In the genomic region with DNA sequence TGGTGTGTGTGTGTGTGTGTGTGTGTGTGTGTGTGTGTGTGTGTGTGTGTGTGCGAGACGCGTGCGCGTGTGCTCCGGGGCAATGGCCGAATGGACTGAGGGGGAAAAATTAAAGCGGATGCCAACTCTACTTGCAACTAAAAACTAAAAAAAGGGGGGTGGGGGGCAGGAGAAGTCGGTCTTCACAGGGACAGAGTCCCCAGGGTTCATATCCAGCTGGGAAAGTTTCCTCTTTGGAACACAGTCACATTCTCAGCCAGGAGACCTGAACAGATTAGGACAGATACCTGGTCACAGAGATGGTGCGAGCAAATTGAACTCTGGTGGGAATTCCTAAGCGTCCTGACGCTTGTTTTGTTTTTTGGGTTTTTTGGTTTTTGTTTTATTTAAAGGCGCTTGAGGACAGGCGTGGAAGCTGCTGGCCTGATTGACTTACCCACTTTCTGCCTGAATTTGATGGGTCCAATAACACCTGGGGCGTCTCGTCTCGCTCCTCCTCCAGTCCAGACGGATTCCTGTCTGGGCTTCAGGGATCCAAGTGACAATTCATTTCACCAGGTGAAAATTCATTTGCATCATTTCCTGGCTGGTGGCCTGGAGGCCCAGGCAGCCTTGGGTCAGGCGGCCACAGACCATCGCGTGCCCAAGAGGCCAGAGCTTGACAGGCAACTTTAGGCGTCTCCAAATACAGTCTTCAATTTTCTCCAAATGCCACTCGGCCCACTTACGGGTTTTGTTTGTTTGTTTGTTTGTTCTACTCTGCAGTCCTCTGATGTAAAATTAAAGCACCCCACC, we compare ENCODE assay signal across 9 mouse cellular contexts. TPM values are rescaled to one million over a fixed set of nuclear protein-coding genes. Genes with fewer than 3 reads are reported as not detected.
DNase-seq lines count a peak whose midpoint lies in the region; ATAC-seq and TF ChIP-seq lines count a peak whose summit lies in the region.
"Had no signal": no experiment of that assay in that cellular context is flagged by ENCODE, and none has a peak within 500 bp of the region (broad histone marks: within the 10 kb centered on the region; RNA-seq: fewer than 3 reads in every experiment).

No protein-coding gene starts in this region.

- ATAC-seq in cerebellum, adult (ENCODE audit: insufficient number of reproducible peaks, low FRiP score, low TSS enrichment) = no peak
- ATAC-seq in intestine, embryonic 14.5 days (replicated peaks; ENCODE audit: low FRiP score, low TSS enrichment, low read depth) = peak; percentile 6; the same call in 1 of the 2 replicates
- no peak for ATAC-seq in midbrain, embryonic 13.5 days
- ATAC-seq in CD4-positive, CD25-positive, alpha-beta regulatory T cell, adult 4 months = no peak

- peak overlapping the region; percentile 73 for H3K4me2 ChIP-seq in intestine, embryonic 14.5 days (ENCODE audit: low read length)
- H3K4me2 ChIP-seq in midbrain, embryonic 13.5 days (replicated peaks) = peak overlapping the region; percentile 99

- no peaks in the 10 kb centered on the region for H3K9me3 ChIP-seq in intestine, embryonic 14.5 days (ENCODE audit: control insufficient read depth, low read length)
- H3K9me3 ChIP-seq in midbrain, embryonic 13.5 days = no peaks in the 10 kb centered on the region

- peaks cover 14% of the 10 kb centered on the region for H3K4me1 ChIP-seq in intestine, embryonic 14.5 days (replicated peaks; ENCODE audit: control insufficient read depth, insufficient read depth, low read length)
- peaks cover 27% of the 10 kb centered on the region for H3K4me1 ChIP-seq in midbrain, embryonic 13.5 days (replicated peaks)

- 2% methylated on average over 24 of the region's 24 CpGs for WGBS in intestine, embryonic 14.5 days
- WGBS in midbrain, embryonic 13.5 days = 2% methylated on average over 20 of the region's 24 CpGs

- peak overlapping the region; percentile 7 for H3K9ac ChIP-seq in intestine, embryonic 14.5 days (ENCODE audit: low read length)
- no peak overlapping the region for H3K9ac ChIP-seq in midbrain, embryonic 13.5 days (replicated peaks)

- no peak for TF ChIP-seq CTCF in brain, embryonic 14.5 days (IDR thresholded peaks at IDR 0.05; ENCODE audit: borderline replicate concordance, extremely low read depth, insufficient read depth, insufficient read length)

- TF ChIP-seq POLR2A in brain, embryonic 14.5 days (IDR thresholded peaks at IDR 0.05; ENCODE audit: borderline replicate concordance, extremely low read depth, insufficient read depth, insufficient read length, poor library complexity, severe bottlenecking) = no peak

- H3K27me3 ChIP-seq in intestine, embryonic 14.5 days (replicated peaks; ENCODE audit: control insufficient read depth, insufficient read depth, low read length) = peaks cover 36% of the 10 kb centered on the region
- H3K27me3 ChIP-seq in midbrain, embryonic 13.5 days = peaks cover 41% of the 10 kb centered on the region

- peak; percentile 14 to 23 for DNase-seq in cerebellum, postnatal 25 days
- peak; percentile 16 for DNase-seq in brain, embryonic 14.5 days (ENCODE audit: low read depth)
- peak; percentile 71 for DNase-seq in intestine, embryonic 14.5 days (ENCODE audit: low spot score)
- no peak for DNase-seq in spleen, adult 12 weeks (ENCODE audit: low spot score)
- DNase-seq in cerebellum, adult 9-10 months = no peak

- H3K4me3 ChIP-seq in intestine, embryonic 14.5 days (ENCODE audit: low read depth, low read length) = peak overlapping the region; percentile 39
- peak overlapping the region; percentile 64 for H3K4me3 ChIP-seq in midbrain, embryonic 13.5 days (replicated peaks)

- H3K27ac ChIP-seq in intestine, embryonic 14.5 days (ENCODE audit: low read depth) = no peak overlapping the region
- no peak overlapping the region for H3K27ac ChIP-seq in midbrain, embryonic 13.5 days

- no peaks in the 10 kb centered on the region for H3K36me3 ChIP-seq in intestine, embryonic 14.5 days (ENCODE audit: control insufficient read depth, insufficient read depth, low read length)
- H3K36me3 ChIP-seq in midbrain, embryonic 13.5 days = no peaks in the 10 kb centered on the region

RNA-seq across cellular contexts. Expression of a gene that starts 0.8 kb away (rescaled TPM):
- polyA plus RNA-seq in brain, embryonic 14.5 days (2012; rRNA removed) = 1.2 and 1.7 TPM in 2 replicates
- polyA plus RNA-seq in intestine, embryonic 14.5 days (2014; fragmentation: Nextera tagmentation; extraction: Ambion mirVana) = 3.1 and 3.5 TPM in 2 replicates
- polyA plus RNA-seq in midbrain, embryonic 13.5 days (2015; fragmentation: Nextera tagmentation; extraction: Ambion mirVana) = 0.53 and 0.71 TPM in 2 replicates
- 1 to 10 TPM in 1 of 2 experiments, under 1 TPM in 1; 0.16 to 1.7 TPM for polyA plus RNA-seq in CD4-positive, CD25-positive, alpha-beta regulatory T cell, adult 4 months (2017; shearing (Covaris generic))
- polyA plus RNA-seq: erythroblast, embryonic 14.5 days had no signal

Comparison
In these comparisons a context has a peak if more than half of its experiments do, and no peak if none do; other contexts are left out.
1. DNase-seq: peak in cerebellum, postnatal 25 days (2 of 2), brain, embryonic 14.5 days (single experiment) and intestine, embryonic 14.5 days (single experiment); none in spleen, adult 12 weeks (single experiment) and cerebellum, adult 9-10 months (single experiment).